Mouse (Mus musculus) MEL (cell line): ENCODE data around the gene Hspe1.

Source experiments
- CTCF ChIP-seq, 3 experiments: IDR thresholded peaks in 2 of 3; conservative IDR thresholded peaks in 1 of 3; 2 replicates each; pipeline ENCODE4 v1.5.1; 2011 to 2012; ENCODE audit warnings: low read length in 3 of 3, low read depth in 2 of 3, mild to moderate bottlenecking in 2 of 3, improper control_type of control experiment in 1 of 3, inconsistent platforms in 1 of 3, mixed read lengths in 1 of 3, moderate library complexity in 1 of 3; ENCODE audit not compliant: control insufficient read depth in 1 of 3, insufficient read depth in 1 of 3, poor library complexity in 1 of 3, severe bottlenecking in 1 of 3
- GATA1 ChIP-seq: IDR thresholded peaks from 2 replicates; pipeline ENCODE4 v1.6.1; 2011; ENCODE audit warnings: low read depth, low read length, improper control_type of control experiment
- MAZ ChIP-seq: IDR thresholded peaks from 2 replicates; pipeline ENCODE4 v1.6.1; 2012; ENCODE audit warnings: low read depth, mild to moderate bottlenecking, inconsistent platforms, low read length, improper control_type of control experiment
- MXI1 ChIP-seq: IDR thresholded peaks from 2 replicates; pipeline ENCODE4 v1.6.1; 2011; ENCODE audit warnings: mild to moderate bottlenecking, low read depth, low read length, improper control_type of control experiment
- POLR2A ChIP-seq, 2 experiments: IDR thresholded peaks; 2 replicates each; pipeline ENCODE4 v1.6.1; 2011 to 2012; ENCODE audit warnings: low read length in 2 of 2, mild to moderate bottlenecking in 2 of 2, control low read depth in 1 of 2, improper control_type of control experiment in 1 of 2, low read depth in 1 of 2, moderate library complexity in 1 of 2; ENCODE audit not compliant: control insufficient read depth in 1 of 2, insufficient read depth in 1 of 2, poor library complexity in 1 of 2

DNA sequence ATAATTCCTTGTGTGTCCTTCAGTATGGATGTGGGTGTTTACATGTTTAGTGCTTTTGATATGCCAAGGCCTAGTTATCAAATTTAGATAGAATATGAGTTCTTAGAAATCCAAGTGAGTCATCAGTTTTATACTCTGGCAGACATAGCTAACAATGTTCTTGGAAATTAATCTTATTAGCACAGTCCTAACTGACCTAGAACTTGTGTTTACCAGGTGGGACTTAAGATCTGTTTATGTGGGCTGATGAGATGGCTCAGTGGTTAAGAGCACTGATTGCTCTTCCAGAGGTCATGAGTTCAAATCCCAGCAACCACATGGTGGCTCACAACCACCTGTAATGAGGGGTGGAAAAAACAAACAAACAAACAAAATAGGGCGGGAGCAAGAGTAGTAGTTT, 4.5 kb downstream of the Hspe1 start:
- no peak for TF ChIP-seq CTCF (IDR thresholded peaks at IDR 0.05 in 2 of 3, conservative IDR thresholded peaks at IDR 0.05 in 1 of 3; ENCODE audit: control insufficient read depth in 1 of 3, insufficient read depth in 1 of 3, low read depth in 2 of 3, low read length in 3 of 3, poor library complexity in 1 of 3, severe bottlenecking in 1 of 3)
- no peak for TF ChIP-seq POLR2A (IDR thresholded peaks at IDR 0.05; ENCODE audit: control insufficient read depth in 1 of 2, insufficient read depth in 1 of 2, low read depth in 1 of 2, low read length in 2 of 2, poor library complexity in 1 of 2)
- TF ChIP-seq MXI1 = no peak
- TF ChIP-seq MAZ = no peak
- TF ChIP-seq GATA1 = no peak; the same call in 1 of the 2 replicates
